Mouse (Mus musculus) embryonic stem cell, embryonic (primary cell): ENCODE measurements at regions not wholly inside any gene's neighbourhood (a gene's known extent, or its start where the extent isn't known, plus 50 kb on each side); places are given as distances from the start of the nearest gene placed in this dataset.

Experiments used
- CTCF ChIA-PET, 4 experiments: fragments of 300-600 bp in 2 of 4; fragments of 350-600 bp in 2 of 4; sonication (Branson Sonifier 250); formaldehyde crosslinking; loops; one replicate each; lab custom pipeline; 2022; ENCODE audit warnings: inconsistent platforms in 2 of 4; lab: Charles Lee
- POLR2A ChIA-PET, 4 experiments: fragments of 300-600 bp in 2 of 4; fragments of 350-600 bp in 2 of 4; sonication (Branson Sonifier 250); formaldehyde crosslinking; loops; one replicate each; lab custom pipeline; 2022; ENCODE audit warnings: antibody characterized with exemption in 4 of 4, inconsistent platforms in 1 of 4; lab: Charles Lee

DNA sequence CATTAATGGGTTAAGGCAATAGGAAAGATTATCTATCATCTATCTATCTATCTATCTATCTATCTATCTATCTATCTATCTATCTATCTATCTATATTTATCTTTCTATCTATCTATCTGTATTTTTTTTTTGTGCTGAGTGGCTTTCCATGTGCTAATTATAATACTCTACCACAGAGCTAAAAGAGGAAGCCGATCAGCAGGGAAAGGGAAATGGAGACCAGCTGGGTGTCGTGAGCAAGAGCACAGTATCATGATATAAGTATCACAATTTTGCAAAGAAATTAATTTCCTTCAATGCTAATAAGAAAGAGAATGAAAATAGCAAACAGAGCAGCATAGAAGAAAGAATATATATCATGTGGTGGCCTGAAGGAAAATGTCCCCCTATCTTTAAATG is 69.6 kb downstream of the Cldn1 start:
- ChIA-PET POLR2A (no interaction called here), CTCF (no interaction called here)

GRCm38 (mm10) chr16:26291692-26292091 is 79.9 kb downstream of the Cldn1 start:
- ChIA-PET POLR2A (no interaction called here), CTCF (interaction anchor here in 1 of 4 experiments (1.1 kb wide), 1 partner anchor 661 kb away, joined by 7 read pairs; no protein-coding TSS in a partner anchor)

DNA sequence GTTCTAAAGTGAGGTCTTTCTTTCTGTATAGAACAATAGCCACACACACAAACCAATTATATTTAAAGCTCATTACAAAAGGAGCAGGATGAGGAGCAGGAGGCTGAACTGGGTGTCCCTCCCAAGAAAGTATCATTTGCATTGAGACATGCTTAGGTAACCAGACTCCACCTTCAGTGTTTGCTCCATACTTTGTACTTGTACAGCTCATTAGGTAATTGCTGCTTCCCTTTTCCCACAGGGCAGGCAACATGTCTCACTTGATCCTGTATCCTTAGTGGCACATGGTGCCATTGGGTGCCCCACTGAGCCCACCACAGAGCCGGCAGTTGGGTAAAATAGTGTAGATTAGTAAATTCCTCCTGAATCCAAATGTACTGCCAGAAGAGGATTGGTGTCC is 86.0 kb downstream of the Cldn1 start:
- CTCF ChIA-PET, result no interaction called here

GRCm38 (mm10) chr16:26284713-26285112 is 86.9 kb downstream of the Cldn1 start:
- ChIA-PET CTCF (no interaction called here), POLR2A (no interaction called here)

More for the DNA sequence above, 86.0 kb downstream of the Cldn1 start:
- POLR2A ChIA-PET, result no interaction called here

DNA sequence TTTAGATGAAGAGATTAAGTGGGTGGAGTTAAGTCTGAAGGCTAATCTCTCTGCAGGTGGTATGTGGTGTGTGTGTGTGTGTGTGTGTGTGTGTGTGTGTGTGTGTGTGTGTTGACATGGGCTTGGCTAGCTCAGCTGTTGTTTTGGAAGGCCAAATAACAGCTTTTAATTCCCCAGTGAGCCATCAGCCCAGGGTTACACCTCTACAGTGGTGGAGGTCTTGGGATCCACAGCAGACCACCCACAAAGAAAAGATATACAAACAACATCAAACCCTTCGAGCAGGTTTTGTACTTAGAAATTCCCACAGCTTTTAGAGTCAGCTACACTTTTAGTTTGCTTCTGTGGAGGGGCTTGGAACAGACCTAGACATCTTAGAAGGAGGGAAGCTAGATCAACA is 89.2 kb downstream of the Cldn1 start:
- POLR2A ChIA-PET, result no interaction called here
- CTCF ChIA-PET, result interaction anchor here in 1 of 4 experiments (0.6 kb wide), 1 partner anchor 140 kb away, joined by 4 read pairs; no protein-coding TSS in a partner anchor

DNA sequence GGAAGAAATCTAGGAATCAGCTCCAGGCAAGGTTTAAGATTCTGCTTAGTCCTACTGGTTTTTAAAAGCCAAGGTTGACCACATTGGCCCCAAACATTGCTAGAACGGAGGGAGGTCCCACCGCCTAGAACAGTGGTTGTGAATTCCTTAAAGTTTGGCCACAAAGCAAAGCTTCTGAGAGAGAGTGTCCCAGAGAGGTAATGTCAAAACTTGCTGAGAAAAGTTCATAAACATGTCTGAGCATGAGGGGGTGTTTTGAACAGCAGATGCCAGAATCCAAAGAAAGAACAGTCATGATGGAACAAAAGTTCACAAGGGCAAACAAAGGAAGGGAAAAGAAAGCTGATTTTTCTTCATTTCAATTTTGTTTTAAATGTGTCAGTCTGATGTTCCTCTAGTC is 90.1 kb downstream of the Cldn1 start:
- POLR2A ChIA-PET, result no interaction called here
- CTCF ChIA-PET, result no interaction called here

- ChIA-PET CTCF (interaction anchor here in 1 of 4 experiments (0.5 kb wide), 1 partner anchor 74 kb away, joined by 9 read pairs; no protein-coding TSS in a partner anchor), POLR2A (no interaction called here)
Observed at GRCm38 (mm10) chr16:26276789-26277188, 94.9 kb downstream of the Cldn1 start.

DNA sequence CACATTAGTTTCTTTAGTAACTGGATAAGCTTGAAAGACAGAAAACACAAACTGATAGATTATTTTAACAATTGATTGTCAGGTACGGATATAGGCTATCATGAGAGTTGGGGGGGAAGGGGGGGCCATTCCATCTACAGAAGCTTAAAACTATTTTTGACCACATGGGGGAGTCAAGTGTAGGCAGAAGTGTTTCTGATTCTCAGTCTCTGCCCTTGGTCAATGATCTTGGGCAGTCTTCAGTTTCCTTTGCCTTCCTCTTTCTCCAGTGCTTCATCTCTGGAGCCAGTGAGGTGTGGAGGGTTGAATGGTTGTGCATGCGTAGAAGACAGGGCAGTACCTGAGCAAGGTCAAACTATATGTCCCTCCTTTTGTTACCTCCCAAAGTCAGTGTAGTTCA is 118.8 kb downstream of the Cldn1 start:
- ChIA-PET POLR2A (no interaction called here), CTCF (no interaction called here)

- CTCF ChIA-PET, result no interaction called here
- POLR2A ChIA-PET, result no interaction called here
Observed at GRCm38 (mm10) chr16:26251698-26252097, 119.9 kb downstream of the Cldn1 start.

DNA sequence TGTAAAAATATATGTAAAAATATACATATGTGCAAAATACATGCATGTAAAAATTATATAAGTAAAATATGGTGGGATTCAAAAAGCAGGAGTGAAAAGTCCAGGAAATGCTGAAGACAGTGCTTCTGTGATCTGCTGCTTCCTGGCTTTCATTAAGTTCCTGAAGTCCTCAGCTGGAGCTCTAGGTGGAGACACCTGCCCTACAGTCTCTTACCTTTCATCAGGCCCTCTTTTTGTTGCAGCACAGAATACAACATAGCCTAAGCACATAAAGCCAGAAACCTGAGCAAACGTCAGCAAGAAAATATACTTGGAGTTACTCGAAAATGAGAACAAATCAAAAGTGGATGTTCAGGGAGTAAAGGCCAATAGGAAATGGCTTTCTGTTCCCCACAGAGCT is 120.6 kb downstream of the Cldn1 start:
- ChIA-PET CTCF (no interaction called here), POLR2A (no interaction called here)

- ChIA-PET CTCF (no interaction called here), POLR2A (no interaction called here)
Observed at GRCm38 (mm10) chr16:26248939-26249338, 122.7 kb downstream of the Cldn1 start.

GRCm38 (mm10) chr16:26247926-26248325 is 123.7 kb downstream of the Cldn1 start:
- CTCF ChIA-PET, result no interaction called here

DNA sequence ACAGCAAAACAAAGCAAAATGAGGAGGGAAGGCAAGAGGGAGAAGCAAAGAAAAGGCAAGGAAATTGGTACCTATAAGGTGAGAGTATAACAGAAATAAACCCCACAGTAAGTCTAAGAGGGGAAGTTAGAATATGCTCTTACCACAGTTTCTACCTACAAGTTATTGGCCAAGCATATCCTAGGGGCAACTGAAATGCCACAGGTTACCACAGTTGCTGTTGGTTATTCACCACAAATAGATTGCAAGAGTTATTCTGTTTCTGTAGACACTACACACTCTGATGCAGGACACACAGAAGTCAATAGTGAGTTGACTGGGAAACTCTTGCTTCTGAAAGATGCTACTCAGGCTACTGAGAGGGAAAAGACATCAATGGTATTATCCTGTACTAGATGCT is 129.7 kb upstream of the P3h2 start:
- ChIA-PET POLR2A (interaction anchor here in 1 of 4 experiments (0.6 kb wide), 1 partner anchor 527 kb away, joined by 3 read pairs; no protein-coding TSS in a partner anchor), CTCF (interaction anchor here in 2 of 4 experiments (0.5 to 0.6 kb wide), 2 partner anchors 137 to 1093 kb away, joined by 3 to 5 read pairs; partner anchors contain the start of gene Cldn1 (in 1 of the 2))

More at GRCm38 (mm10) chr16:26247926-26248325, 123.7 kb downstream of the Cldn1 start:
- POLR2A ChIA-PET, result no interaction called here

DNA sequence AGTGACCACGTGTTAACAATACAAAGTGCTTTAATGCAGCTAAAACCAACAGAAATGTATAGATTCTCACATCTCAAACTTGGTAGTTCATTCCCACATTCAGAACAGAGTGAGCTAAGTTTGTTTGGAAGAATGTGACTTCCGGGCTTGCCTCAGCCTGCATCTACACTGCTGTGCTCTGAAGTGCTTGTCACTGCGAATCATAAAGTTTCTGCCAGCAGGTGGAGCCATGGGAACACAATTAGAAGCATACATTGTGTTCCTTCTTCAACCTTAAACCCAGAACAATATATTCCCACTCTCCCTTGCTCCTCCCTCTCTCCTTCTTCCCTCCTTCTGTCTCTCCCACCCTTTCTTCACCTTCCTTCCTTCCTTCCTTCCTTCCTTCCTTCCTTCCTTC is 128.5 kb upstream of the P3h2 start:
- ChIA-PET CTCF (no interaction called here), POLR2A (no interaction called here)

DNA sequence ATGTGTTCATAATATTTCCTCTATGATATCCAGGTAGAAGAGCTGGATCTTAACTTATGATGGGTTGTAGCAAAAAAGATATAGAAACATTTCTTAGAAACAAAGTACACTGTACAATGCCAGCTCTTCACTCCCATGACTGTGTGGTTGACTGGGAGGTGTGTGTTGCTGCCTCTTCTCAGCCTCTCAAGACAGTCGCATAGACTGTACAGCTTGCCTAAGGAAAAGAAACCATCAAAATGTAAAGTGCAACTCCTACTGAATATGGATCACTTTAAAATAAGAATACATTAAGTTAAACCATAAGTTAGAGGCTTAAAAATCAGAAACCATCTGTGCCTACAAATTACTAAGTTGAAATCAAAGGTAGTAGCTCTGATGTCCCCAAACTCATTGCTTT is 125.5 kb upstream of the P3h2 start:
- ChIA-PET POLR2A (no interaction called here), CTCF (interaction anchor here in 1 of 4 experiments (0.8 kb wide), 1 partner anchor 141 kb away, joined by 3 read pairs; the partner anchor contains the start of gene Cldn1)

GRCm38 (mm10) chr16:26211418-26211817 is 105.8 kb upstream of the P3h2 start:
- ChIA-PET POLR2A (no interaction called here), CTCF (no interaction called here)

DNA sequence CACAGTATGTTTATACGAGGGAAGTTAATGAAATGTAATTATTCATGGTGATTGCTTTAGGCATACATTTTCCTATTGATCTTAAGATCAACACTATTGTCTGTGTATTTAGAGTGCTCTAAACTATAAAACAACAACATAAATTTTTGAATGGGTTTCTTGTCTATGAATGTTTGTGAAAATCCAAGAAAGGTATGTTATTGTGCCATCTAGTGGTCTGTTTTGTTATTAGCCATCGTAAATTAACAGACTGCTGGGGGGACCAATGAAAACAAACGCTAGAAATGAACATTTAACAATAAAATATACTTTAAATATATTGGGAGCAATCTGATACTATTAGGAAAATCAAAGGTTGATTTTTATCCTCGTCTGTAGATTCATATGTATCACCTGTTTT is 93.5 kb upstream of the P3h2 start:
- POLR2A ChIA-PET, result no interaction called here
- CTCF ChIA-PET, result interaction anchor here in 2 of 4 experiments (0.7 to 1.3 kb wide), 5 partner anchors 14 to 1382 kb away, joined by 3 to 4 read pairs (median 3); no protein-coding TSS in a partner anchor

DNA sequence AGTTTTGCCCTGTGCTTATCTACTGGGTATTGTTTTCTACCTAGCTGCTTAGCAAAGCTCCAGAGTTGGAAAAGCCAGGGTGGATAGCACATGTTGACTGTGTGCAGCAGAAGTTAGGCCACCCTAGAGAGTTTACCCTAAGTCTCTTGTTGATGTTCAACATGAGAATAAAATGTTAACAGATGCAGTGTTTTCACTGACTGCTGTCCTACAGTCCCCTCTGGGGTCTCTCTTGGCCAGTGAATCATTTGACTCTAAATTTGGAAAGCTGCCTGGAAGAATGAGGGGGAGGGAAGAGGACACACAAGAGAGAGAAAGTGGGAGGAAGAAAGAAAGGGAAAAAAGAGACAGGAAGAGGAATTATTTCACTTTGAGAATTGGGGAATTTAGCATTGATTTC is 90.8 kb upstream of the P3h2 start:
- CTCF ChIA-PET, result no interaction called here
- POLR2A ChIA-PET, result no interaction called here

DNA sequence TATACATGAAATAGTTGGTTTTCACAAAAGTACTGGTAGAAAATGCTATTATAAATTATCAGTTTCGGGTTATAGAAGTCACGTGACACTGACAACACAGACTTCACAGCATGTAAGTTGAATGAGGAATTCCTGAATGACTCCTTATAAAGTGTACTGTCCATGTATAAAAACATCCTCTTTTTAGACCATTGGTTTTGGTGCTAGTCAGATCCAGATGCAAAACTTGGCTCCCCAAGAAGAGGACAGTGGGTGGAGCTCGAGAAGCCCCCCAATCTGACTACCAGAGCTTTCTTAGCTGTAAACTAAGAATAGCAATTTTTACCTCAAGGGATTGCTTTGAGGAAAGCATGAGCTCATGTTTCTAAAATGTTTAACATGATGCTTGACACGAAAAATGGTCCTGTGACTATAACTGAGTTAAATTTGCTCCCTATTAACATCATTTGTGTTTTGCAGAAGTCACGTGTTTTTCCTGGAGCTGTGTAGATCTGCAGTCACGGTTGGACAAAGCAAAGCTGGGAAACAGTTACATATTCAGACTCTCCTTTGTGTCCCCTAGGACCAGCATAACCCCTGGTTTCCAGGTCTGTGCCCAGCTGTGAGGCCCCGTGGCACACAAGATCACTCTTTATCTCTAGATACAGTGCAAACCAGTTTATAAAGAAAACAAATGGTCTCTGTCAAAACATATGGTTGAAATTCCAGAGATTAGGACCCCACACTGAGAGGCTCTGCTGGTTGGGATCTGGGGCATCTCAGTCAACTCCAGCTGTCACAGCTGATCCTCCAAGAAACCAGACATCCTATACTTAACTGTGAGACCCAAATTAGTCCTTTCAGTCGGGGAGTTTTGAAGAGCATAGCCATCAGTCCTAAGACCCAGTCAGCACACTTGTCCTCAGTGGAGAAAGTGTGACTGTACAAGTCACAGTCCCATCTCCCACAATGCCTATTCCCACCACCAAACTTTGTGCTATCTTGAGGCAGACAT is 80.0 kb upstream of the P3h2 start:
- ChIA-PET CTCF (interaction anchor here in 1 of 4 experiments (1.2 kb wide), 1 partner anchor 13 kb away, joined by 3 read pairs; no protein-coding TSS in a partner anchor), POLR2A (no interaction called here)

DNA sequence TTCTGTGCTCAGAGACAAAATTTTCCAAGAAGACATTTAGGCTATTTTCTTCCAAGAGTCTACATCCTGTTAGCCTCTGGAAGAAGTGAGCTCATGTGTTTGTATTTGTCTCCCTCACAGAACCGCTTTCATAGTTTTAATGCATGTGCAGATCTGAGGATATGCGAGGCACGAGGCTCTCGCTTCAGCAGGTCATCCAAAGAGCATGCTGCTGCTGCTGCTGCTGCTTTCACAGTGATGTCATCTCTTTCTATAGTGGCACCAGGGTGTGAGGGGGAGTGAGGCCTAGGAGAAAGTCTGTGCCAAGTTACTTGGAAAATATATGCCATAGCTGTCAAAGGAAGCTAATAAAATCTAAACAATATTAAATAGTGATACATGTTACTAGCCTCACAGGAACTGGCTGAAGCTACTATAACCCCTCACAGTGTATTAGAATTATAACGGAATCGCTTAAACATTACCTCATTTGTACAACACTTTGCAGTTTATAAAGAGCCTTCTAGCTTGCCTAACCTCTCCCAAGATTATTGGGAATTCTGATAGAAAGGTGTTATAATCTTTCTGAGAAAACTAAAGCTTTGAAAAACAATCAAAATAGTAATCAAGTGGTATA is 79.2 kb upstream of the P3h2 start:
- POLR2A ChIA-PET, result no interaction called here
- CTCF ChIA-PET, result interaction anchor here in 1 of 4 experiments (1.2 kb wide), 1 partner anchor 14 kb away, joined by 3 read pairs; no protein-coding TSS in a partner anchor
